Mouse (Mus musculus): ENCODE results near the gene Lmo2.

GRCm38 (mm10) chr2:103935691-103936435 lies 21.9 kb upstream of the Lmo2 start:
- TF ChIP-seq CTCF (IDR thresholded peaks at IDR 0.05; ENCODE audit: low read depth, low read length) (no peak), POLR2AphosphoS5 (IDR thresholded peaks at IDR 0.05; ENCODE audit: insufficient replicate concordance, low read depth, low read length) (no peak)

Data from G1E (cell line).